Mouse (Mus musculus) spleen, postnatal 14 days (tissue): ENCODE measurements around the gene Fgf10.

ENCODE experiments used
- DNase-seq, 2 experiments: peaks; one replicate each; pipeline ENCODE4 v3.0.0; 2021 to 2022; ENCODE audit warnings: low spot score in 2 of 2

The Fgf10 gene

DNA sequence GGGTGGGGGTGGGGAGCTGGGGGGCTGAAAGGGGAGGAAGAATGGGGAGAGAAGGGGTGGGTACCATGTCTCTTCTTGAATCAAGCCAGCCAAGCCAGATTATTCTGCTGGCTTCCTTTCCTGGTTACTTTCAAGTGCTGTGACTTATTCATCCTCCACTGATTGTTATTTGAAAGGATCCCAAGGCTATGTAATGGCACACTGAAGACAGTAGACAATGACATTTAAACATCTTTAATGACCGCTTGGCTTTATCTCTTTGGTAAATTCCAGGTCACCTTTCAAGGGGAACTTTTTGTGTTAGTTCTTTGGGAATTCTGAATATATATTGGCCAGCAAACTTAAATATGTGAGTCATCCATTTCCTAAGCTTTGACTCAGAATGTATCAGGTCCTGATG lies 47.1 kb downstream of the Fgf10 start:
- DNase-seq, result no peak

DNA sequence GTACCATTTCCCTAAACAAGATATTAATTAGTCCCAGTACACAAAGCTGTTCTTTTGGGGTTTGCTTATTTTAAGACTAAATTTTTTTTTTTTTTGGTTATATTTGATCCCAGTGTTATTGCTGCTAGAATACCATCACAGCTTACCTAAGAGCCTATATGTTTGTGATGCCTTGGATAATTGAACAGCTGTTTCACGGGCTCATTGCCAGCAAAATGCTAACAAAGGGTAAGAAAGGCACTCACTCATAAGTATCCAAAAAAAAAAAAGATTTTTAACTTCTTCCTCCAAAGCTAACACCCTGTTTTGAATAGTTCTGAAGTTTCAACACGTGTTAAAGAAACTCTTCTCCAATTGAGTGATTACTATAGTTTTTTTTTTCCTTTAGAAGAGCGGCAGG lies 48.8 kb downstream of the Fgf10 start:
- DNase-seq, result no peak

DNA sequence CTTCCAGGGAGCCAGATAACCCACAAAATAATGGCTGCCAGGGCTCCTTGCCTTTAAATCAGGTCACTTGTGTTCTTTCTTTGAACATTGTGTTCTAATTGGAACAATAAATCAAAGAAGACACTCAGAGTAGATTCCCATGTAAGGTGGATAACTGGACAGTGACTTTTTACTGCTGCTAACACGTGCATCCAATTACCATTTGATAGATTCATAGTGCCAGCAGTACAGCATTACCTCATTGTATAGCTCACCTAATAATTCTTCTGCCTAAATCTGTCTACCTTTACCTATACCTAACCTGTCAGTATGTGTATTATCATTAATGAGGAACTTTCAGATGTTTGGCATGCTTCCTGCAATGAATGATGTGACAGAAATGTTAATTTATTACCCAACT lies 52.1 kb downstream of the Fgf10 start:
- no peak for DNase-seq

DNA sequence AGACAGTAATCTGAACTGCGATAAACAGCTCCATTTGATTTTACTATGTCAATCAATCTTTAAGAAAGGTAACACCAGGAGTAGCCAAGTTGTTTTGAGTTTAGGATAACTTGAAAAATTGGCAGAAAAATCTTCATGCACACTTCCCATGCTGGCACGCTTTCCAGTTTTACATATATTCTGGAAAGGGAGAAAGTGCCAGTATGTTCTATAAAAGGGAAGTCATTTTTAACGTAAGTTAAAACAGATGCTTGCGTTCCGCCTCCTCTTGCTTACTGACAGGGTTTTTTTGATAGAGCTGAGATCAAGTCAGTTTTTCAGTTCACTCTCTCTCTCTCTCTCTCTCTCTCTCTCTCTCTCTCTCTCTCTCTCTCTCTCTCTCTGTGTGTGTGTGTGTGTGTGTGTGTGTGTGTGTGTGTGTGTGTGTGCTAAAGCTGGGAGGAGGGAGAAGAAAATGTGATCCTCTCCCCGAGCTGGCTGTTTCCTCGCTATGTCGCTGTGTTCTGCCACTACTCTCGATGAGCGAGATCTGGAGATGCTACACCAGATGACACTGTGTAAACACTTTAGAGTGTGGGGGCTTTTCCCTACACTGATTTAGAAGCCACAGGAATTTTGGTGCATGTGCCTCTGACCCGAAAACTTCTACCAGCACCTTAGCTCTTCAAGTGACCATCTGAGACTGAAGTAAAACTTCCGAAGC lies 62.4 kb downstream of the Fgf10 start:
- DNase-seq, result no peak

DNA sequence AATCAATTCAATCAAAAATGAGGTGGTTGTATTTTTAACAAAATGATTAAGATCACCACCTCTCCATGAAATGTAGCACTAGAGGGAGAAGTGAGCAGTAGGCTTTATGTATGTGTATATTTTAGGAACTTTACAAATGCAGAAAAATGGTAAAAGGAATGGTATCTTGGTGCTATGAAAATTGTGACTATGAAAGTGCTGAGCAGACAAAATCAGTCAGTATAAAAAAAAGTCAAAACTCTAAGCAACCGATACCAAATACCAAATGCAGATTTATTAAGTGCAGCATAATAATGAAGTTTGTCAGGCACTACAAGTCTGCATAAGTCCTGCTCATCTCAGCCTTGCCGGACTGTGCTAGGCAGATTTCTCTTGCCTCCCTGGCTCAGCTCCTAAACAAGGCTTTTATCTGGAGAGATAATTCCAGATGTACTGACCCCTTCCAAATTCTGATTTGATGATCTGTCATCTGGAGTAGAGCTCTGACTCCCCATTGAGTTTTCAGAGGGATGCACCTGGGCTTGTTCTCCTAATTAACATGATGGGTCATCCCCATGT lies 70.3 kb downstream of the Fgf10 start:
- DNase-seq, result no peak

DNA sequence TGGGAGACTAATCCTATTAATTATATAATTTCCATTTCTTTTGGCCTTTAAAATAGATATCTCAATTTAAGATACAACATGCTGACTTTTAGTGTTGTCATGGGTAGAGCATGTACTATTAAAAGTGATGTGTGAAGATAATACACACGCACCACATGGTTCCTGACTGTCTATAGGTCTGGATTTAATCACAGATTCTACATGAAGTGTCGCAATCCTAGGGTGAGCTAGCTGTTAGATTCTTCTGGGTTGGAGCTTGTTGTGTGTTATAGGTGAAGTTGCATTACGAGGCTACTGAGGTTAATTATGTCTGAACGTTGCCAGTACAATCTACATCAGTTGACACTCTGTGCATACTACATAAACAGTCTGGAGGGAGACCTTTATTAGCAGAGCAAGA lies 73.2 kb downstream of the Fgf10 start:
- no peak for DNase-seq

DNA sequence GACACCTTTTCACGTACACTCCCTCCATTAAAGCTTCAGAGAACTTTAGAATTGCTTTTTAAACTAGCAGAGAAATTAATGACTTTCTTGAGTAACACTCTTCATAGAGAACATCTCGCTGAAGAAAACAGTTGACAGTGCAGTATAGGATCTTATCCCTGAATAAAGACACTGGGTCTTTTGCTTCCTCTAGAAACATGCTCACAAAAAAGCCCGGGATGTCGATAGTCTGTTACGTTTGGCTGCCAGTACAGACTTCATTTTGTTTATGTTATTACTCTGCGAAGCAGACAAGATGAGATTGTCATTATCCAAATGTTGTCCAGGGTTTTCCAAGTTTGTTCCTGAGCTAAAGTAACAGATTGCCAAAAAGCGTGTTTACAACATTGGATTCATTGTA lies 75.2 kb downstream of the Fgf10 start:
- DNase-seq, result no peak

DNA sequence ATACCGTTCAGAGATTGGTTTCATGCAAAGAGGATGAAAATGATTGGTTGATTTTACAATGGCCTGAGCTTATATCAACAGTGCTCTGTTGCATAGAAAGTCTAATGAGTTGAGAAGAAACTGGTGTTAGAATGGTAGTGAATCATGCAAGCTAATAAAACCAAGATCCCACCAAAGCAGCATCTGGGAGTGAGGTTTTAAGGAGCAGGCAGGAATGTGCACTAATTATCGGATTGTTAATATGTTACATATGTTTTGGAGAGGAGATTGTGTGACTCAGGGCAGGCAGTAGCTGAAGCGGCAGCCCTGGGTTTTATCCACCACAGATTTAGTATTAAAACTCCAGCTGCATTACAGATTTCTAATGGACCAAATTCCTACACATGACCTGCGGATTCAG lies 76.8 kb downstream of the Fgf10 start:
- DNase-seq, result no peak

DNA sequence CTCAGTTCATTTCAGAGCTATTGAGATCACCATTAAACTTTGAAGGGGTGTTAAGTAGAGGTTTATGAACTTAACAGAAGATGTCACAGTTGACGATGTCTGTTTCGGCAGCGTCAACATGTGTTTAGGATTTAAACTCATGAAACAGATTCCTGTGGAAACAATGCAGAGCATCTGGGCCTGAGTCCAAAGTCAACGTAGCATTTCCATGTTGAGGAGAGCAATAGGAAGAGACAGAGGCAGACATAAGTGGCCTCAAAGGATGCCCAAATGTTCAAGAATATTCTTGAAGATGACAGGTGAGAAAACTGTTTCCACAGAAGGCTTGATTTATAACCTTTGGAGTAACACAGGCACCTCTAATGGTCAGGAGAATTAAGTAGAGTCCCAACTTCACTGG lies 84.4 kb downstream of the Fgf10 start:
- DNase-seq, result no peak

DNA sequence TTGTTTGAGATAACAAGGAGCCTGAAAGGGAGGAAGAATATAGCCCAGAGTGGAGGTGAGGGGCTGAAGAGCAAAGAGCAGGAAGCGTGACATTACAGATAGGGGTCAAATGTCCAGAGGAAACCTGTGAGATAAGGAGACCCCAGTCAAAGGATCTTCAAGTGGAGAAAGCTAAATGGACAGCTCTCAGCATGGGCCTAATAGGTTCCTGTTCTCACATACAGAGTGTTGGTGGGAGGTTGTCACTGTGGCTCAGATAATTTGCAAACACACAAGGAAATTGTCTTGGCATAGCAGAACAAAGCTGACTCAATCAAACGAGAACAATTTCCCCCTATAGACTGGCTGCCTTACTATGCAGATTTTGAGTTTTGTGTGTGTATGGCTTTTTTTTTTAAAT lies 89.4 kb downstream of the Fgf10 start:
- no peak for DNase-seq

DNA sequence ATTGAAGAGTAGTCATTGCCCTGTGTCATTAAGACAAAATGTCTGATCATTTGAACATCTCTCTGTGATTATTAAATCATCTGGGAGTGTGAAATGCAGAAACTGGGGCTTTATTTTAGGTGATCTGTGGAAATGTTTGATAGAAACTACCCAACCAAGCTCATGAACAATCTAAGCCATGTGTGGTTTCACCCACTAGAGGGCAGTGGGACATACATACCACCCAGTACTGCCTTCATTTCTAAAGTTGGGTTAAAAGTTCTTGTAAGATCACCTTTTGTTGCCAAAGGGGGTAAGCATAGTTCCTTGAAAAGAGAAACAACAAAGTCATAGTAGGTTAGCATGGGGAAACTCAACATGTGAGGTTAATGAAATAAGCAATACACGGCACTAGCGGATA lies 93.4 kb downstream of the Fgf10 start:
- no peak for DNase-seq

DNA sequence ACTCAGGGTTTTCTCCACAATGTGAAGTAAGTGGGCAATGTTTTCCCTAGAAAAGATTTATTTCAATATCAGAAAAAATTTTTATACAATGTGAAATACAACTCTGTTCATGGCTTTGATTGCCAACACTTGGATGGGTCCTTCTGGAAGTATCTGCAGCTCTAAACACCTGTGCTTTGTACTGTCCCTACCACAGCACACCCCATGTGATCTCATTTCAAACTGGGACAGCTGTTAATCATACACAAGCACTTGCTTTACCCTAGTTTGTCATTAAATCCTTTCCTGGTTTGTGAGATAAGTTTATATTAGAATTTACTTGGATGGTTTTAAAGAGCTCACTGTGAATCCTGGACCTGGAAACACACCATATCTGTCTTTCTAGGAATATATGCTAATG lies 102.6 kb downstream of the Fgf10 start:
- DNase-seq, result no peak

DNA sequence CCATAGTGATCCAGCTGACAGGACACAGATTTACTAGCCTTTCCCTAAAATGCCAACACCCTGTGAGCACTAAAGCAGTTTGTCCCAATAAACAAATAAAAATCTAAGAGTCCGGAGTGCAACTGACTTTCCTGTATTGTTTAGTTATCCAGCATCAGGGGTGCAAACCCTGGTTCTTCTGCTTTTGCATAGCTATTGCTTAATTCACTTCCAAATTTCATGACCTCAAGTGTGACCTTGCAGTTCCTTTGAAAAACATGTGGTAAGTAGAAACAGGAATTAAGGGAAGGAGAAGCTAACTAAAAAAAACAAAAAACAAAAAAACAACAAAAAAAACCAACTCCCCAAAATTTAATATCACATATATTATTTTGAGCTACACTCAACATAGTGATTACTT lies 105.6 kb downstream of the Fgf10 start:
- no peak for DNase-seq

DNA sequence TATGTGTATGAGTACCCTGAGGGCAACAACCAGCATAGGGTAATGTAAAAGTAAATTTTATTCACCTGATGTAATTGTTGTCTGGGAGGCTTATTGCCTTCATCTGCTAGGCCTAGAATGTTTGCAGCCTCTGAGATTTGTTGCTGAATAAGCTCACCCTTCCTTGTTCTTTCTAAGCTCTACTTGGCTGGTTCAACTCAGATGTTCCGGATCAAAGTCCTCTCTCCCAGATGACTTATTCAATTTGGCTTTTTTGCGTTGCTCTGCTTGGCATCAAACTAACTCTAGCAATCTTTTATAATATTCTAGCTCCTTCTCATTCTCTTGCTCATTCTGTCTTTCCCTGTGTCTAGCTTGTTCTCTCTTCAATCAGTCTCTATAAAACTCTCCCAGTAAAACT lies 109.6 kb downstream of the Fgf10 start:
- DNase-seq, result no peak

DNA sequence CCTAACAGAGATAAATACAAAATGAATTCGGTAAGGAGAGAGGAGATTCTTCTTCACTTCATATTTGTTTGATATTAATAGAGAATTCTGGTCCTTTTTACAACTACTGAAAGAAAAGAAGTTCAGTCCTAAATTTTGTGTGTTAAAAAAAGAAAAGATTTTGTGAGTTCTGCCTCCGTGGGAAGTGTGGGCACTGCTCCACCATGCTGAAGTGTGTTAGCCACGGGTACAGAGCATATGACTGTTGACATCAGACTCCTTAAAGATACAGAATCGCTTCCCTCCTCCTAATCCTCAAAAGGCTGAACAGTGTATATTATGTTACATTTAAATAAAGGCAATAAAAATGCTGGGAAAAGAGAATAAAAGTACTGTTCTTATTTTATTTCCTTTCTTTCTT lies 122.2 kb downstream of the Fgf10 start:
- DNase-seq, result no peak

DNA sequence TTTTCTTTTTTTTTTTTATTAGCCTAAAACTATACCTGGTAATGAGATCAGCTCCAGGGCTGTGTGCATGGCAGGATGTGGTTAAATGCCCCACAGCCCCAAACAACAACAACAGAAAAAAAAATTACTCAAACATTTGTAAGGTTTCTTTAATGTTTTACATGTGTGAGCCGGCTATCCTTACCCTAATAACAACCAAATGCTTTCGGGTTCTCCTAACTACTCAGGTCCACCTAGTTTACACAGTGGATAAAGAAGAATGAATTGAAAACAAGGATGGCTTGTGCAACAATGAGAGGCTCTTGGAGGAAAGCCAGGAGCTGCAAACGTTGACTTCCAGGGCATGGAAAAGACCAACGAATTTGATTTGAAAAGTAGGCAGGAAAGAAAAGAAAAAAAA lies 122.6 kb downstream of the Fgf10 start:
- DNase-seq, result no peak

DNA sequence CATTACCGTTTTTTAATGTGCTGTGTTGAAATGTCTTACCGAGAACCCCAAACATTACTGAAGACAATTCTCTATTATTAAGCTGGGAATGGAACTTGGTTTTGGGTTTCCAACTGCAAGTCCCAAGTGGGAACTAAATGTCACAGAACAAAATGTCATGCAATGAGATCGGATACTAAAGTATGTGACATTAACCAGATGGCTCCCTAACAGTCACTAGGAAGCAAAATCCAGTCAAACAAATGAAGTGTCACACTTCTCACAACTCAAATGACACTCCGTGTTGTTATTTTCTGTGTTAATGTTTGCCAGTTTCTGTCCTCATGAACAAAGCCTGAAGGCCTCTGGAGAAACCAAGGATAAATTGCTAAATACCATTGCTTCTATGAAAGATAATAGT lies 130.6 kb downstream of the Fgf10 start:
- no peak for DNase-seq

DNA sequence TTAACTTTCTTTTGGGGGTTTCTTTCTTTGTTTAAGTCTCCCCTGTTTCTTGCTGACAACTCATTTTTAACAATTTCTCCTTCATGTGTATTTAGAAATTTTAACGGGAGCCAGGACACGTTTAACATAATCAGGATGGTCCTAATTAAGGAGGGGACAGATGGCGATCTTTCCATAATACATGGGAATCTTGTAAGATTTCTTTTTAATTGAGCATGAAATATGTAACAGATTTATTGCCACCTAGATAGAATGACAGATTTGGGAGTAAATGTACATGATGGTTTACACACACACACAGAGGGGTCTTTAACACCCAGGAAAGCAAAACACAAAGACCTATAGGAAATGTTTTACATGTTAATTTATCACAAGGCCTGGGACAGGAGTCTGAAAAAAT lies 137.1 kb downstream of the Fgf10 start:
- DNase-seq, result no peak

DNA sequence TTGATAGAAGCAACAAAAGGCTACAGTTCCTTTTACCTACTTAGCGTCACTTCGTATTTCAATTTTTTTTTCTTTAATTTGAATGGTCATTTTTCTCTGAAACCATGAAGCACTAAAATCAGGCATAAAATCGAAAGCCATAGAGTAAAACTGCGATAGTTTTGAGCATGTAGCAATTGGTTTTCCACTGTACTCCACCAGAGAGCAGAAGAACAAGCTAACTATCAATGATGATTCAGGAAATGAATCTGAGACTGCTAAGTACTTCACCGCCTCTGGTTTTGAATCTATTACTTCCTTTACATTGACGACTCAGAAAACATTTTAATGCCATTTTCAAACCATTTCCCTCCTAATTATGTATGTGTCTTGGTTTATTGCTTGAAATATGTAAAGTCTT lies 150.2 kb downstream of the Fgf10 start:
- DNase-seq, result no peak

DNA sequence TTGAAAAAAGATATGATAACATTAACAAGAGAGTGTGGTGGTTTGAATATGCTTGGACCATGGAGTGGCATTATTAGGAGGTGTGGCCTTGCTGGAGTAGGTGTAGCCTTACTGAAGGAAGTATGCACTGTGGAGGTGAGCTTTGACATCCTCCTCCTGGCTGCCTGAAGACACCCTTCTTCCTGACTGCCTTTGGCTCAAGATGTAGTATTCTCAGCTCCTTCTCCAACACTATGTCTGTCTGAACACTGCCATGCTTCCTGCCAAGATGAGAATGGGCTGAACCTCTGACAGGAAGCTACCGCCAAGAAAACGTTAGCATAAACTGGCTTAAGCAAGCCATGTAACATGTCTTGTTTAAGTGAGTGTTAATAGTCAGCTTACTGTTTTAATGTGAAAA lies 153.5 kb downstream of the Fgf10 start:
- no peak for DNase-seq

DNA sequence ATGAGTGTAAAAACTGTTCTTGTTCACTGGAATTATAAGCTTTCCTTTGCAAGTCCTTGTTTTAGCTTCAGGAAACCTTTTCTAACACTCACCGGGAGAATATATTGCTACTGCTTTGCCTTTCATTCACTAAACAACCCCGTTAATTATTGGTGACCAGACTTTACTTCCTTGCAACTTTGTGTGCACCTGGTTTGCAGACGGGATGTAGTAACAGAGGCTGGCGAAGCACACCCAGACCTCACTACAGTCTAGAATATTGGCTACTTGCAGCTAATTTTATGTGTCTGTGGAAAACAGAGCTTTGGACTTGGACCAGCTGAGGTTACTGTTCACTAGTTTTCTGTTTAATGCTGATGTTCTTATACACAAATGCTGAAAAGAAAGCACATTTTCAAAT lies 155.5 kb downstream of the Fgf10 start:
- DNase-seq, result no peak

DNA sequence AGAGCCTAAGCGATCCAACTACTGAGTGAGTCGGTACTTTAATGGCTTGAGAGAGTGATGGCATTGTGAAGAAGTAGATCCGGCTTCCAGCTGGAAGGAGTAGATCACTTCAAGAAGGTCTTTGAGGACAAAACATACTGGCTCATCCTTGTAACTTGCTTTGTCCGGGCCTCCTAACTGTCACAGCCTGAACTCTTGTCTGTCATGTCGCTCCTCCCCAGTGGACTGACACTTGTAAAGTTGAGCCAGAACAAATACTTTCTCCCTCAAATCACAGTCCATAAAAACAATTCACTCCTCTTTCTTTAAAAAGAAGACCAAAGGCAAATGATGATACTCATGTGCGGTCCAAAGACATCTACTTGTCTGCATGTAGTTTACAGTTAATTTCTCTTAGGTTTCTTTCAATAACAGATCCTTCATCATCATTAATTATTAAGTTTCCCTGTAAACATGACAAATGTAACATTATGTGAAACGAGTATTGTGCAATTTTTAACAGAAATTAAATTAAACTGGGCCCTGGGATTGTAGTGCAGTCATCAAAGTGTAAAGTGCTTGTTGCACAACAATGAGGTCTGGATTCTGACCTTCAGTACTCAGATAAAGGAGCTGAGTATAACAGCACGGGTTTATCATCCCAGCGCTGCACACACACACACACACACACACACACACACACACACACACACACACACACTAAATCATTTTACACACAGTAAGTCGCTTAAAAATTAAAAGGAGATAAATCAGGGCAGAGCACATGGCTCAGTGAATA lies 159.2 kb downstream of the Fgf10 start:
- no peak for DNase-seq

DNA sequence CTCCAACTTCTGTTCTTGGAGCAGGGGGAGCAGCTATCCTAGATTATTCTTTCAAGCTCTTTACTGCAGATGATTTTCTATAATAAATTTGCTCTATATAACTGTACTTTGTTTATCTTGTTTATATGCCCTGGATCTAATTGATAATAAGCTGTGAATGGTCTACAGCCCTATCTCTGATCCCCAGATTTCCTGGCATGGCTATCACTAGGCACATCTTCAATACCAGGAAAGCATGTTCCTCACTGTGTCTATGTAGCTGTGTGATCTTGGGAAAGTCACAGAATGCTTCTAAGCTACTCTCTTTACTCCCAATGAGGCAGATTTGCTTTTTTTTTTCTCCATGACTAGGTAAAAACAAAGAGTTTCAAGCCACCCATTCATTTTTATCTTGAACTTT lies 164.4 kb downstream of the Fgf10 start:
- no peak for DNase-seq
